Mouse (Mus musculus): ENCODE results near the gene Ppp1r8.

GRCm38 (mm10) chr4:132843705-132844071, 719 bp upstream of the Ppp1r8 start:
- TF ChIP-seq ZNF384 (IDR thresholded peaks at IDR 0.05; ENCODE audit: low read depth, low read length) (no peak), MAFK (IDR thresholded peaks at IDR 0.05; ENCODE audit: insufficient read depth, low read depth, low read length) (no peak)
